Mouse (Mus musculus) B cell, adult (primary cell): Measurements from ENCODE around the gene A030005K14Rik. TPM values are rescaled to one million over a fixed set of nuclear protein-coding genes. Genes with fewer than 3 reads are reported as not detected.

Experiments
- total RNA-seq: library from RNA; stranded (reverse); gene quantifications from 4 replicates; pipeline ENCODE4 v1.2.4, GENCODE M21; 2023; ENCODE audit not compliant: inconsistent age

A030005K14Rik gene
- not detected in 4 replicates for total RNA-seq

GRCm38 (mm10) chr1:83059278-83059677 is at the start of gene A030005K14Rik:
A030005K14Rik (minus strand) TSS chr1:83059378.

DNA sequence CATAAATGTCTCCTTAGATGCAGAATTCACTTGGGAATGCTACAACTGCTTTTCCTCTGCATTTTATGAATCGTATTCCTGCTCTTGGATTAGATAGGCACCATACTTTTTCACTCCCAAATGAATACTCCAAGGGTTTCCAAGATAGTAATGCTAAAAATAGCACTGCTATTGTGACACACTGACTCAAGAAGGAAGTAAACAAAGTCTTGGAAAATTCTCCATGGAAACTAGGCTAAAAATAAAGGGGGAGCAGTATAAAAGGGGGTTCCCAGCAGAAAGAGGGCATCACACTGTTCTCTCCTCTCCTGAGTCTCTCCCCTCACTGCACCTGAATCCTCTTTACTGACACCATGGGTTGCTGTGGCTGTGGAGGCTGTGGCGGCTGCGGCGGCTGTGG is 1.5 kb upstream of the A030005K14Rik start, which contains the start of gene Krtap28-13:
TSS of gene Krtap28-13 (plus strand) at position 288 of the 400 bp plus-strand sequence.

GRCm38 (mm10) chr1:83044882-83045427 is 14.2 kb downstream of the A030005K14Rik start, which contains the start of gene Gm47969:
Gm47969 (plus strand) TSS chr1:83044932.

GRCm38 (mm10) chr1:83042380-83042779 is 16.8 kb downstream of the A030005K14Rik start, which contains the start of gene Krtap28-10:
Krtap28-10 (minus strand) TSS chr1:83042480.

DNA sequence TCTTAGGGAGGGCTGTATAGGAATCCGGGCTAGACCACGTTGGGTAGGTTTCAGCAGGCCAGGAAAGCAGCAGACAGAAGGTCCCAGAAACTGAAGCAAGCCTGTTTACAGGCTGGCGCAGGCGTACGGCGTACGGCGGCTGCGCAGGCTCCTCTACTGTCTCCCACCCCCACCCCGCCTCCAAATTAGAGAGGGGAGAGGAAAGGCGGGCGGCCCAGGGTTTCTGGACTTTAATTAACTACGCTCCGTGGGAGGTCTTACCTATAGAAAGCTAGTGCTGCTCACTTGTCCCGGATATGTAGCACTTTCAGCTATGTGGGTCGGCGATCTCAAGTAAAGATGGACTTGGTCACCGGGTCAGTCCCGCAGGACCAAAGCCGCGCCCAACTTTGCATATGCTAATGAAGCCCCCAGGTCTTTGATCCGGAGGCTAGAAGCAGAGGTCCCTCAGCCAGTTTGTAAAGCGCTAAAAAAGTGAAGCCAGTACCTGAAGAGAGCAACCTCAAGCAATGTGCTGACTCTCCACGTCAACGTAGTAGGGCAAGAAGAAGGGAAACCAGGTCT is 21.0 kb downstream of the A030005K14Rik start, which contains the start of gene Slc19a3:
TSS of gene Slc19a3 (minus strand) at position 340 of the 564 bp plus-strand sequence.

Other genes starting within 250 kb of the A030005K14Rik start
- 55.5 to 56.8 TPM (median 56.2 TPM) in 4 replicates for gene Agfg1, start 219.9 kb downstream of the A030005K14Rik start, total RNA-seq
- 1.6 to 2.7 TPM (median 1.8 TPM) in 3 of 4 replicates, not detected in the other for gene A030005L19Rik, start 146.1 kb downstream of the A030005K14Rik start, total RNA-seq
- gene A030014E15Rik, start 134.5 kb downstream of the A030005K14Rik start, total RNA-seq, result not detected in 4 replicates
- not detected in 4 replicates for gene Gm6217, start 128.0 kb downstream of the A030005K14Rik start, total RNA-seq
- not detected in 4 replicates for gene A030003K21Rik, start 116.0 kb downstream of the A030005K14Rik start, total RNA-seq
- not detected in 4 replicates for gene Gm7544, start 103.4 kb downstream of the A030005K14Rik start, total RNA-seq
- gene Gm47955, start 99.1 kb downstream of the A030005K14Rik start, total RNA-seq, result not detected in 4 replicates
- gene Gm47959, start 58.8 kb downstream of the A030005K14Rik start, total RNA-seq, result not detected in 4 replicates
- gene Slc19a3, start 20.9 kb downstream of the A030005K14Rik start, total RNA-seq, result not detected in 4 replicates
- gene Krtap28-10, start 16.9 kb downstream of the A030005K14Rik start, total RNA-seq, result not detected in 4 replicates
- gene Gm47969, start 14.4 kb downstream of the A030005K14Rik start, total RNA-seq, result not detected in 4 replicates
- gene Krtap28-13, start 1.6 kb upstream of the A030005K14Rik start, total RNA-seq, result not detected in 4 replicates
- not detected in 4 replicates for gene Ccl20, start 57.4 kb upstream of the A030005K14Rik start, total RNA-seq
- not detected in 4 replicates for gene Daw1, start 100.4 kb upstream of the A030005K14Rik start, total RNA-seq